Mouse (Mus musculus) thymus, postnatal 10 days (tissue): Measurements from ENCODE around the gene Dpf2.
A peak's percentile ranks its signal among the peaks of the same experiment; 100 is the strongest.
"Not testable (repeated sequence)": the region's sequence is repeated elsewhere in the genome, so short reads cannot be mapped to it uniquely, and the experiment has no call there.

Experiments
- DNase-seq, 2 experiments: peaks; one replicate each; pipeline ENCODE4 v3.0.0; 2021; ENCODE audit warnings: low spot score in 2 of 2

Dpf2 gene

DNA sequence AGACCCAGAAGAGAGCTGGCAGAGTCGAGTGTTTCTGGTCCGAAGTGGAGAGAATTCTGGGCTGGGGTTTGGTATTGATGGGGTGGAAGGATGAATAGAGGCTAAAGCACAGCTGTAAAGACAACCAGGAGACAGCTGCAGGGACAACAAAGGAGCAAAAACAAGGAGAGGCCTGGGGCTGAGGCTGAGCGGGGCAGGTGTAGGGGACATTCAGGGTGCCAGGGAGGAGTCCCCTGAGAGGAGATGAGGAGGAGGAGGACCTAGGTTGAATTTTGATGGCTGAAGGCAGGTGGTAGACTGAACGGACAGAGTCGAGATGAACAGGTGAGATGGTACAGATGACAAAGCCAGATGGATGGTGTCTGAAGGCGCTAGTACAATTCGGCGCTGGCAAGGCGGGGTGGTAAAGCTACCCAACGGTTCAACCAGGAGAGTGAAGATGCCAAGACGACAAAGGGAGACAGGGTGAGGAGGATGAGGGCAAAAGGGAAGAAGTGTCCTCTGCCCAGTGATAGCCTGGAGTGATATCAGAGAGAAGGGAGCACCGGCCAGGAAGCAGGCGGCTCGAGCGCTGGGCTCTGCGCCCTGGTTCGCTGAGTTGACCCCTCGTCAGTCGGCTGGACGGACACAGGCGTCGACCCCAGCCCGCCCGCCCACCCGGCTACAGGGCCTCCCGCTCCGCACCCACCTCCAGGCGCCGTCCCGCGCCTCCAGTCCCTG is 19.4 kb downstream of the Dpf2 start:
- no peak for DNase-seq

DNA sequence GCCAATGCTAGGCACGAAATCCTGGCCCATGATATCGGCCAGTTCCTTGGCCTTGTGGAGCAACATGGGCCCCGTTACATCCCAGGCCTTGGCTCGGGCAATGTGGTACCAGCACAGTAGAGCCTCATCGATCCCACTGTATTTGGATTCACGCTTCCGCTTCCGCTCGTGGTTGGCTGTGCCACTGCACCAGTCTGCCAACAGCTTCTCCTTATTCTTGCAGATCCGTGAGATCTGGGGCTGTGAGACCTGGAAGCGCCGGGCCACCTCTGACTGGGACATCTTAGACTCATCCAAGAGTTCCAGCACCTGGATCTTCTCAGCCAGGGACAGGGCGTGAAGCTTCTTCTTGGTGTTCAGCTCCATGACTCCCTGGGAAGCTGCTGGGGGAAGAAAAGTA is 20.1 kb downstream of the Dpf2 start:
- no peak for DNase-seq

DNA sequence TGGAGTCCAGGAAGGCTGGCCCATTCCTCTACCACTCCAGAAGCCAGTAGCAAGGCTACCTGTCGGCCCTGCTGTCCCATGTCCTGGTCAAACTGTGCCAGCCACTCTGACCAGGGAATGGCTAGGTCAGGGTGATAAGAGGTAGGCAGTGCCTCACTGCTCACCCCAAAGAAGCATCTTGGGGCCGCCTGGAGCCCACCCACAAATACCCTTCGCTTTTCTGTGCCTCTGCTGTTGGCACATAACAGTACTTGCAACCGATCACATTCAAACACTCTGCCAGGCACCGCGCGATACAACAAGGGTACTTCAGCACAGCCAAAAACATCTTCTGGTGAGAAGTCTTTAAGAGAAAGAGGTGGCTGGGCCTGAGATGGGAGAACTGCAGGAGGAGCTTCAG is 20.5 kb downstream of the Dpf2 start:
- DNase-seq: no peak

DNA sequence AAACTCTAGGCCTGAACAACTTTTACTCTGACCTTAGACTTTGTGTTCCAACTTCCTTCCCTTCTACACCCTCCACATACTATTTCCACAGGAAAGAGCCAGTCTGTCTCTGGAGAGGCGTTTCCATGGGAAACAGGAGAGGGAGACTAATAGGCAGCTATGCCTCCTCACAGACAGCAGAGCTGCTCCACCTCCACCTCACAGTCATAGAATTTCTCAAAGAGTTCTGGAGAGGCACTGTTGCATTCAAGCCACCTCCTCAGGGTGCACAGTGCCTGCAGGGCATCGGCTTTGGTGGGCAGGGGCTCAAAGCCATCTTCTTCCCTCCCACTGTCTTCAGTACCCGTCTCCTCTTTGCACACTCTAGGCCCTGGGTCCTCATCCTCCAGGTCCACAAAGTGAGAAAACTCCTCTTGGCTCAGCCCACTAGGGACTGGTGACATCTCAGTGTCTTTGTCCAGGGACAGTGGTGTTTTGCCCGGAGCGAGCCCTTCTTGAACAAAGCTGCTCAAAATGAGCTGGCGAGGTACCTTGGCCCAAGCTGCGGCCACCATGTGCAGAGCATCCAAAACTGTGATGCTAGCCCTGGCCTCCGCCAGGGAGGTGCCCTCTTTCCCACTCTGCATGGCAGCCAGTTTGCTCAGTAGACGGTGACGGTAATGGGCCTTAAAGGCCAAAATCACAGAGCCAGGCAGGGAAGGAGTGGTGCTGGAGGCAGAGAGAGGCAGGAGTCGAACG is 21.1 kb downstream of the Dpf2 start:
- DNase-seq: no peak

DNA sequence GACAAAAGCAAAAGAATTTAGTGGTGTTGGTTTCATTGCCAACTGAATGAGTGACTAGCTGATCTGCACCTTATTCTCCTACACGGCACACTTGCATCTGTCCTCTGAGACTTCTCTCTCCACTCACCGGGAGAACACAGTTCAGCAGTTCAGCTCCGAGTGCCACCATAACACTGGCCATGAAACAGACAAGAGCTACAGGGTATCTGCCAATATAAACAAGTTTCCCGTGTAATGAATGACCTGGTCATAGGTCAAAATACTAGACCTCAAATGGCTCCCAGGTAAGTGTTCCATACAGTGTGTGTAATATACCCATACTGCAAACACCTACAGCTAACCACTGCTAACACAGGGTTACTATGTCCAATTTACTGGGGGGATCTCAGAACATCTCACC is 23.6 kb downstream of the Dpf2 start:
- no peak for DNase-seq

DNA sequence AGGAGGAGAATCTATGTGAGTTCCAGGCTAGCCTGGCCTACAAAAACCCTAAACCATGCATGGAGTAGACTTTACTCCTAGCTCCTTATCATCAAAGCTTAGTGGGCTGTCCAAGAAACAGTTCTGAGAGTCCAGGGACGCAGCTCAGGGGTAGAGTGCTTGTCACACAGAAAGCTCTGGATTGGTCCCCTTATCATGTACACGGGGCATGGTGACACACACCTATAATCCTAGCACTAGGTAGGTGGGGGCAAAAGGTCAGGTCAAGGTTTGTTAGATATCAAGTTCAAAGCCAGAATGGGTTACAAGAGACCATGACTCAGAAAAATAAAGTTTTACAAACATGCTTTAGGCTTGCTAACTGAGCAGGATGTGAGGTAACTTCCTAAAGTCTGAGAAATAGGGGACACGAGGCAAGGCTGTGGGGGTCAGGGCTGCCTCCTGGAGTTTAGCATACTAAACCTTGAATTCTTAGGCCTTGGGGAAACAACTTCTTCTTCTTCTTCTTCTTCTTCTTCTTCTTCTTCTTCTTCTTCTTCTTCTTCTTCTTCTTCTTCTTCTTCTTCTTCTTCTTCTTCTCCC is 25.5 kb downstream of the Dpf2 start:
- DNase-seq: no peak

DNA sequence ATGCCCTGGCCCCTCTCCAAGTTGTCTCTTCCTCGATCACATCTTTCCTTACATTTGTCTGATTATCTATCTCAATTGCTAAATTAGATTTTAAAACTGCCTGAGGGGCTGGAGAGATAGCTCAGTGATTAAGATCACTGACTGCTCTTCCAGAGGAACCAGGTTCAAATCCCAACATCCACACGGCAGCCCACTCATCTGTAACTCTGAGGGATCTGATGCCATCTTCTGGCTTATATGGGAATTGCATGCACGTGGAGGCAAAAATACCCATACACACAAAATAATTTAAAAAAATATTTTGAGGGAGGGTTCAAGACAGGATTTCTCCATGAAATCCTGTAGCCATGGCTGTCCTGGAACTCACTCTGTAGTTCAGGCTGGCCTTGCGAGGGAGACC is 27.0 kb downstream of the Dpf2 start:
- DNase-seq: no peak

DNA sequence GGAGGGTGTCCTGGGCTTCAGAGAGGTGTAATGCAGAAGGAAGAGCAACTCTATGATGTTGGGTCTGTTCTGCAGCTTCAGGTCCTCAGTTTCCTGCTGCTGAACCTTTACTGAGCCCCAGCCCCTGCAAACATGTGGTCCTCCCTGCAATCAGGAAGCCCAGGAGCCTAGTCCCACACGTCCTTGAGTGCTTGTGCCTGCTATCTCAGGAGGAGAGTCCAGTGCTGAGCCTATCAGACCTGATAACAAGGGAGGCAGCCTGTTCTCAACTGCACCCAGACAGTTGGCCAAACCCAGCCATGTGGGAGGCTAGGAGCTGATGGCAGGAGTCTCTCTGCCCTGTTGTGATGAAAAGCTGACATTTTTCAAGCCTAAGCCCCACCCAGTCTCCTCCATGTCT is 28.9 kb downstream of the Dpf2 start:
- DNase-seq: no peak

DNA sequence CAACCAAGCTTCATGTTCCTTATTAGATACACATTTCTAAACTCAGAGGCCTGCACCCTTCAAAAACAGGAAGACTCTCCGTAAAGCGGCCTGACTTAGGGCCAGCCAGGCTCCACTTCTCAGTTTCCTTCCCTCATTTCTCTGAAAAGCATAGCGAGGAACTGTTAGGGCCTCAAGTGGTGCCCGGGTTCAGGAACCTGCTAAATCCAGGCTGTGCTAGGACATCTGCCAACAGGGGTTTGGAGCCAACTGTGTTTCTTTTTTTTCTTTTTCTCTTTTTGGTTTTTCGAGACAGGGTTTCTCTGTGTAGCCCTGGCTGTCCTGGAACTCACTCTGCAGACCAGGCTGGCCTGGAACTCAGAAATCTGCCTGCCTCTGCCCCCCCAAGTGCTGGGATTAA is 30.7 kb downstream of the Dpf2 start:
- not testable (repeated sequence) for DNase-seq

DNA sequence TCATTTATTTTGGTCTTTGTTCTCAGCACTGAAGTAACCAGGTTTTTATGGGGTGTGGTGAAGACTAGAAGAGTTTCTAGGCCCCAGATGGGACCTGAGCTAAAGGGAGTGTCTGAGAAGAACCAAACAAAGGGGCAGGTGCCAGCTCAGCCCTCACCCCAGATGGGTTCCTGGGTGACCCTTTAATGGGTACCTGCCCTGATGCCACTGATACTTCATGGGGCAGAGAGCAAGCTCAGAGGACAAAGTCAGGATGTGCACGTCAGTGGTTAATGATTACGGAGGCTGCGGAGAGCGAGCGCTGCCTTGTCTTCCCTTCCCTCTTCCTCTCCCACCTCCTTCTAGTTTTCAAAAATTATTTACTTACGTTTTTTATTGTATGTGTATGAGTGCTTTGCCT is 31.7 kb downstream of the Dpf2 start:
- DNase-seq: no peak

DNA sequence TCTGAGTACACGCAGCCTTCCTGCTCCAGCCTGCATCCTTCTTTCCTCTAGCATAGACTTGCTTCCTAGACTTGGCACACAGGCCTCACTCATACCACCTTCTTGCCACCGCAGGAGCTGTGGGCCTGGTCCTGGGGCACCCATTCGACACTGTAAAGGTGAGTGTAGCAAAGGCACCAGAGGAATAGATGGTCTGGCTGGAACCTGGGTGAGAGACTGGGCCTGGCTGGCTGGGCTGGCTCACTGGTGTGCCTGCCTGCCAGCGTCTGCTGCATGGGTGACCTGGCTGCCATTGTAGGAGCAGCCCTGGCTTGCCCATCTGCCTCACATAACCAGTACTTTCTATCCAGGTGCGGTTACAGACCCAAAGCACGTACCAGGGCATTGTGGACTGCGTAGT is 33.1 kb downstream of the Dpf2 start:
- DNase-seq: no peak

DNA sequence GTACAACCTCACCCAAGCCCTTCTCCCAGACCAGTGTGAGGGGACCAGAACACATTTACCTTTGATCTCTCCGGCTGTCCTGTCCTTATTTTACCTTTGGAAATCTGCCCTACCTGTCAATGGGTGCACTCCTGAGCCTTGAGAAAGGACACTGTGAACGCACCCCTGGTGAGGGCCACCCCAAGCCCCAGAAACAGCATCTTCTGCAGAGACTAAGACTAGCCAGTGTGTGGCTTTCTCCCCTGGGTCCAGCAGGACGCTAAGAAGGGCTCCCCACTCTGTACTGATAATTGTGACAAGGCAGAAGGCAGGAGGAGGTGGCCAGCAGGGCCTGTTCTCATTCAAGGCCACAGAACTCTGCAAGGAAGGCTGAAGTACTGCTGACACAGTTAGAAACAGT is 33.9 kb downstream of the Dpf2 start:
- DNase-seq: no peak

DNA sequence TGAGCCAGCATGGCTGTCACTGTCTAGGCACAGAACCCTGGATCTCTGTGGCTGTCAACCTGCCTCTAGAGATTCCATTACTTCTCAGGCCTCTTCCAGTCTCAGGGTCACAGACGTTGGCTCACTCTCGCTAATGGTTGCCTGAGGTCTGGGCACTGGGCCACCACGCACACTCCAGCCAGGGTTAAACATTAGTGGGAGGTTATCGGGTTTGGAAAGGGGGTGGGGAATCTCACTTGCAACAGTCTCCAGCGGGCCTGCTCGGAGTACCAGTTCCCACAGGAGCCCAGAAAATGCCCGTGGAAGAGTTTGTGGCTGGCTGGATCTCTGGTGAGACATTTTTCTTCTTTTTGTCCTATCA is 34.5 kb downstream of the Dpf2 start:
- no peak for DNase-seq

DNA sequence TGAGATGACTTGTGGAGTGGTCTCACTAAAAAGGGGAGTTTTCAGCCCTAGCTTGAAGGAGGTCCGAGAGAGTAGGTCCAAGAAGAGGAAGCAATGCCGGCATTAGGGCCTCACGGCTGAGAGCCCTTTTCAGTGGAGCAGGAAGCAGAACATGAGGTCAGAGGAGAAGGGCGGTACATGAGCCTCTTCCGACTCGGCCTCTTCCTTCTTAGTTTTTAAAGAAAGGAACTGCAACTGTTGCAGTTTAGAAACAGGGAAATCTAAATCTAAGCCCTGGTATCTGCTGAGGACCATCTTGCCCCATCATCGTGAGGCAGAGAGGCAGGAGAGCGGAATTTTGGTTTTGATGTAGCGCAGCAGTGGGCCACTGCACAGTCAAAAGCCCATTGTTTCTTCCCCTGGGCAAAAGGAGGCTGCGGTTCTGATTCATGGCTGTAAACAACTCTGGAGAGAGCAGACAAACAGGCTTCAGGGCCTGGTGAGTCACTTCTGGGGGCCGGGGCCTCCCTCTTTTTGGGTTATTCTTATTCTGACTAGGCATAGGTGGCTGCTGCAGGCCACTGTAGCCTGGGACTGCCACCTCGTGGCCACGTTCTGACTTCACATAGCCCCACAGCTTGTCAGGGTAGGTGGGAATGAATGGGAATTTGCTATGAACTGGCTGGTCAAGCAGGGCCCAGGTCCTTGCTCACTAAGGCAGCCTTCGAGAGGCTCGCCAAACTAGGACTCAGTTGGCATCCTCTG is 35.0 kb downstream of the Dpf2 start, which contains the start of gene Slc25a45:
Slc25a45 (plus strand) TSS at position 191 of the 744 bp plus-strand sequence.
- DNase-seq: peak; percentile 65 to 77

DNA sequence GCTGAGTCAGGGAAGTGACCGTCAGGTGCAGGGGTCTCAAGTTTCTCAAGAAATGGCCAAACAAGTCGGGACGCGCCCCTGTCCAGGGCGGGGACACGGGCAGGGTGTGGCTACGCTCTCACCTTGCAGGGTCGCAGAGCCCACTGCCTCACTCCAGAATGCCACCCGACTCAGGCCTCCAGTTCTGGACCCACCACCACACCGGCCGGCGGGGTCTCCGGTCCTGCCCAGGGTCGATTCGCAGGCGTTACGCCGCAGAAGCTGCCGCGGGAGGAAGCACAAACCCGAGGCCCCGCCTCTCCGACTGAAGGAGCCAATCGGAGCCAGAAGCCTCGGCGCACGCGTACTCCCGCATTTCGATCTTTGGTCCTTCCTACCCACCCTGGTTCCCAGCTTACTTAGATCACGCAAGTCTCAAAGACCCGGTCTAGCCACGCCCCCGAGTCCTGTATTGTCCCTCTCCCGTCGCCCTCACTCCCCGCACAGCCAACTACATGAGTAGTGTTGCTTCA is 37.8 kb downstream of the Dpf2 start, which contains the start of gene Frmd8:
Frmd8 (minus strand) TSS at position 306 of the 512 bp plus-strand sequence.
- DNase-seq: peak; percentile 93 to 95

DNA sequence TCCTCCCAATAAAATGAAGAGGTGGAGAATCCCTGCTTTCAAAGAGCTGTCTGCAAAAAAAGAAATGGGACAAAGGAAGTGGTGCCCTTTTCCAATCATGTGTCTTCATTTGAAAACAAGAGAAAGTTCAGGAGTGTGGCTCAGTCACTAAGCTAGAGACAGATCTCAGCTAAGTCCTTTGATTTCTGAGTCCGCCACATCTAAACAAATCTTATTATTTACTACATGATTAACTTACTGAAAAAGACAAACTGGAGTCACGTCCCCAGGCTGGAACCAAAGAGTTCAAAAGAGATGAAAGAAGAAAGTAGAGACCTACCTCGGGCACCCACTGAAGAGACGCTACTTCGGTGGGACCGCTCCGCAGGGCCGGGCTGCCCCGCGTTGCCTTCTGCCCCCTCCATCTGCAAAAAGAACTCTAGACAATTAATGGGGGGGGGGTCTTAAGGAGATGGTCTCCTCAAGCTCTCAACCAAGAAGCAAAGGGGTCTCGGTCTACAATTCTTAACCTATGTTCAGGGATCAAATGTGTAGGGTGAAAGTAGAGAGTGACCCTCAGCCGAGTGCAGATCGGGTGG is 38.3 kb downstream of the Dpf2 start:
- DNase-seq: no peak

DNA sequence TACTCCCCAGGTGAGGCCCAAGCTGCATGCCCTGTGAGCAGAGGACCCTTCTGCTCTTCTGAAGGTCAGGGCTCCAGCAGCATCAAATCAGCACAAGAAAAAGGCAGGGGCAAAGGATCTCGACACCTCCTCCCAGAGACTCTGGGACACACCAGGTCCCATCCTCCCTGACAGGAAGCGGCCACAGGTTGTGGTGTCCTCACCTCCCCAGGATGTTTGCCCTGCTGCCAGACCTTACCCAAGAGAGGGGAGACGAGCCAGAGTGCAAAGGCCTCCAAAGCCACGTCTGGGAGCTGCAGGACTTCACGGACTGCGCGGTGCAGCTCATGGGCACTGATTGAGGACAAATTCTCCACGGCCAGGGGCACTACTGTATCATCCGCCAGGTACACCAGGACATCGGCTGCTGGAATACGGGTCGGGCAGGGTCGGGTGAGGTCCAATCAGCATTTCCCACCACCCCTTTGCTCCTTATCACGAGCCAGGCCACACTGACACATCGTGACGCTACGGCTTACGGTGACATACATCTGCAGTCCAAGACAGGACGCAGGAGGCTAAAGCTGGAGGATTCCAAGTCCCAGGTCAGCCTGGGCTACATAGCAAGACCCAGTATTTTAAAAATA is 39.8 kb downstream of the Dpf2 start:
- no peak for DNase-seq

DNA sequence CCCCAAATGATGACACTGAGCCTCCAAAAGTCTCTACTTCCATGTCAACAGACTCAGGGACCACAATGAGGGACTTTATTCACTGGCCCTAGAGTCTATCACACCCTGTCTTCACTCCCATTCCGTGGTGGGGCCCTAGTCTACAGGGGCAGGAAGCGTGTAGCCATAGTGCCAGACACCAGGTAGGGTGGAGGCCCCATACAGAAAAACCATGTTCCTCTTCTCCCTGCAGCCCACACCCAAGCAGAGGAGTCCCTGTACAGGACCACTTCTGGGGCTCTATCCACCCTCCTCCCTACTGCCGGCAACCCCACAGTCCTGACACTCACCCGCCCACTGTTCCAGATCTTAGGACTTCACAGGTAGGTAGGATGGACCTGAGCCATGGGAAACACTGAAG is 40.3 kb downstream of the Dpf2 start:
- peak in 1 of 2 experiments; percentile 44 for DNase-seq

DNA sequence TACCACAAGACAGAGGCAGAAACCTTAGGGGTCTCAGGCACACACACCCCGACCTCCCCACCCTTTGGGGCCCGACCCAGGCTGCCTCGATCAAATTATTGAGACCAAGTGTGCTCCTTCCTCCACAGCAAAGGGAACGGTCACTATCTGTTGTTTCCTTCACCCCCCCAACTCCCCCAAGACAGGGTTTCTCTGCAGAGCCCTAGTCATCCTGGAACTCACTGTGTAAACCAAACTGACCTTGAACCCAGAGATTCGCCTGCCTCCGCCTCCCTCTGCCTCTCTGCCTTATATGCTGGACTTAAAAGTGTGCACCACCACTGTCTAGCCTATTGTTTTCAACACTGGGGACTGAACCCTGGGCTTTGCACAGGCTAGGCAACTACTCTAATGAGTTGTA is 41.1 kb downstream of the Dpf2 start:
- DNase-seq: no peak

DNA sequence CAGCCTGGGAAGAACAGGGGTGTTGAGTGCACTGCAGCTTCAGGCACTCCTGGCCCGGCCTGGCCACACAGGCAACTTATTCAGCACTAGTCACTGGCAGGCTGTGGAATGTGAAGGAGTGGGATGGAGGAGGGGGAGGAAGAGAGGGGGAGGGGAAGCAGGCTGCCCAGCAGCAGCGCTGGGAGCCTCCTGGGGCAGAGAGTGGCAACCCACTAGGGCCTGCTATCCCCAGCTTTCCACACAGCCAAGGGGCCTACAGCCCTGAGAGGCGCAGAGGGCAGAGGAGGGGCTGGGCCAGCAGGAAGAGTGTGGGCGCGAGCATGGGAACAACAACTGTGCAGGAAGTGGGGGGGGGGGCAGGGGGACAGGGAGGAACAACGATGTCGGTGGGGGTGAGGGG is 41.5 kb downstream of the Dpf2 start:
- DNase-seq: peak; percentile 65

DNA sequence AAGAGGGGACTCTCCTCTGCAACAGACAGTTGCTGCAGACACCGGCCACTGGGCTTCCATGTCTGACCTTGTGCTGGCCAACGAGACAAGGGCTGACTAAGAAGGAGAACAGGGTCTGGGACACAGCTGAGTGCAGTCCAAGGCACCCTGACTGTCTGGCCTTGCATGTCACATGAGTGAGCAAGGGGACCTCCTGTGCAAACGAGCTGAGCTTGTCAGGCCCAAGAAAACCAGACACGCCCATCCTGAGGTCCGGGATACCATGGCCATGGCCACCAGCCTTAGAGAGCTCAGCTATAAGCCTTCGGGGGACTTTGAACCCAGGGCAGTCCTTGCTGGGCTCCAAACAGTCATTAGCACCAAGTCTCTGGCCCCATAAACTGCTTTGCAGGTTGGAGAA is 44.7 kb downstream of the Dpf2 start:
- no peak for DNase-seq
